Mouse (Mus musculus) adrenal gland, adult 10 weeks (tissue): ENCODE measurements around the gene Ppp1r14a. TPM values are rescaled to one million over a fixed set of nuclear protein-coding genes. Genes with fewer than 3 reads are reported as not detected.

Source experiments
- polyA plus RNA-seq: library from polyadenylated mRNA; stranded (reverse); fragments of 350-450 nt; fragmentation: Illumina TruSeq; extraction: RNeasy Lipid Tissue Mini Kit (QIAGEN cat#74804); gene quantifications from one replicate; pipeline ENCODE4 v1.2.3, GENCODE M21; 2014; ENCODE audit warnings: low read depth, low replicate concordance

Ppp1r14a gene
- polyA plus RNA-seq: not detected

GRCm38 (mm10) chr7:29288942-29289638 lies at the start of gene Ppp1r14a:
Gene Ppp1r14a, plus strand, starts transcription at chr7:29289308.

GRCm38 (mm10) chr7:29248261-29248841 lies 40.8 kb upstream of the Ppp1r14a start, which contains the start of gene 2200002D01Rik:
Gene 2200002D01Rik, minus strand, starts transcription at chr7:29248466.

GRCm38 (mm10) chr7:29281201-29282073 lies 7.7 kb upstream of the Ppp1r14a start, which contains the start of gene Spint2:
Gene Spint2, minus strand, starts transcription at chr7:29281912.

GRCm38 (mm10) chr7:29303738-29304462 lies 14.8 kb downstream of the Ppp1r14a start, which contains the start of gene Dpf1:
Gene Dpf1, plus strand, starts transcription at chr7:29303951.

Other genes starting within 250 kb of the Ppp1r14a start
- gene Ryr1, start 164.1 kb upstream of the Ppp1r14a start, polyA plus RNA-seq: 0.47 TPM
- 0.23 TPM for gene Rasgrp4, start 154.5 kb upstream of the Ppp1r14a start, polyA plus RNA-seq
- 1.3 TPM for gene Fam98c, start 133.1 kb upstream of the Ppp1r14a start, polyA plus RNA-seq
- not detected for gene Ggn, start 119.1 kb upstream of the Ppp1r14a start, polyA plus RNA-seq
- 8.0 TPM for gene Spred3, start 118.9 kb upstream of the Ppp1r14a start, polyA plus RNA-seq
- 105 TPM for gene Psmd8, start 108.6 kb upstream of the Ppp1r14a start, polyA plus RNA-seq
- 0.35 TPM for gene Catsperg1, start 75.3 kb upstream of the Ppp1r14a start, polyA plus RNA-seq
- 2.7 TPM for gene Kcnk6, start 56.8 kb upstream of the Ppp1r14a start, polyA plus RNA-seq
- not detected for gene Yif1b, start 51.0 kb upstream of the Ppp1r14a start, polyA plus RNA-seq
- gene 2200002D01Rik, start 40.8 kb upstream of the Ppp1r14a start, polyA plus RNA-seq: 2.6 TPM
- gene Spint2, start 7.4 kb upstream of the Ppp1r14a start, polyA plus RNA-seq: 7.2 TPM
- gene Dpf1, start 14.6 kb downstream of the Ppp1r14a start, polyA plus RNA-seq: not detected
- gene Sipa1l3, start 229.3 kb downstream of the Ppp1r14a start, polyA plus RNA-seq: 5.3 TPM